Mouse (Mus musculus): ENCODE results near the gene Asgr1. TPM values are rescaled to one million over a fixed set of nuclear protein-coding genes. Genes with fewer than 3 reads are reported as not detected.

The Asgr1 gene
- polyA plus RNA-seq, 1 experiment from 2014 or later: 2.8 TPM

- 0 out of 2 replicates have a peak, but pooled peaks cover 3% of the 10 kb centered on the region for H3K27me3 ChIP-seq
- no peaks in the 10 kb centered on the region for H3K9me3 ChIP-seq
- H3K4me1 ChIP-seq (replicated peaks): no peaks in the 10 kb centered on the region
- no peak overlapping the region for H3K4me3 ChIP-seq
- H3K9ac ChIP-seq: no peak overlapping the region
- no peak for ATAC-seq (ENCODE audit: low FRiP score, low read depth)
- no peak overlapping the region for H3K27ac ChIP-seq (replicated peaks)
- H3K4me2 ChIP-seq: no peak overlapping the region
- WGBS: 92% methylated on average over 6 of the region's 6 CpGs
- H3K36me3 ChIP-seq: no peaks in the 10 kb centered on the region
Observed at GRCm38 (mm10) chr11:70075581-70075980, 21.7 kb downstream of the Asgr1 start.

- no peak overlapping the region for H3K27ac ChIP-seq (replicated peaks)
- 57% methylated on average over 3 of the region's 3 CpGs for WGBS
- ATAC-seq (ENCODE audit: low FRiP score, low read depth): no peak
- no peak overlapping the region for H3K4me3 ChIP-seq
- H3K27me3 ChIP-seq: 0 out of 2 replicates have a peak, but pooled peaks cover 3% of the 10 kb centered on the region
- H3K9me3 ChIP-seq: no peaks in the 10 kb centered on the region
- no peak overlapping the region for H3K4me2 ChIP-seq
- no peaks in the 10 kb centered on the region for H3K4me1 ChIP-seq (replicated peaks)
- H3K9ac ChIP-seq: no peak overlapping the region
- no peaks in the 10 kb centered on the region for H3K36me3 ChIP-seq
Observed at GRCm38 (mm10) chr11:70077441-70077840, 23.6 kb downstream of the Asgr1 start.

- Histone ChIP-seq H3K9me3 (no peaks in the 10 kb centered on the region), H3K9ac (no peak overlapping the region), H3K27ac (replicated peaks) (no peak overlapping the region), H3K4me1 (replicated peaks) (no peaks in the 10 kb centered on the region), H3K27me3 (0 out of 2 replicates have a peak, but pooled peaks cover 3% of the 10 kb centered on the region), H3K36me3 (no peaks in the 10 kb centered on the region), H3K4me3 (no peak overlapping the region), H3K4me2 (no peak overlapping the region)
- ATAC-seq (ENCODE audit: low FRiP score, low read depth): no peak
- WGBS: 69% methylated on average over 6 of the region's 6 CpGs
Observed at GRCm38 (mm10) chr11:70079175-70079574, 25.3 kb downstream of the Asgr1 start.

GRCm38 (mm10) chr11:70079928-70080327 is 26.0 kb downstream of the Asgr1 start:
- Histone ChIP-seq H3K4me3 (no peak overlapping the region), H3K9ac (no peak overlapping the region), H3K27me3 (0 out of 2 replicates have a peak, but pooled peaks cover 3% of the 10 kb centered on the region), H3K4me1 (replicated peaks) (no peaks in the 10 kb centered on the region), H3K36me3 (no peaks in the 10 kb centered on the region), H3K4me2 (no peak overlapping the region), H3K27ac (replicated peaks) (no peak overlapping the region), H3K9me3 (no peaks in the 10 kb centered on the region)
- ATAC-seq (ENCODE audit: low FRiP score, low read depth): no peak
- 72% methylated on average over 7 of the region's 7 CpGs for WGBS

GRCm38 (mm10) chr11:70080803-70081590 is 27.1 kb downstream of the Asgr1 start:
- 82% methylated on average over 15 of the region's 15 CpGs for WGBS
- H3K4me1 ChIP-seq (replicated peaks): no peaks in the 10 kb centered on the region
- no peak overlapping the region for H3K27ac ChIP-seq (replicated peaks)
- no peaks in the 10 kb centered on the region for H3K9me3 ChIP-seq
- no peaks in the 10 kb centered on the region for H3K36me3 ChIP-seq
- no peak for ATAC-seq (ENCODE audit: low FRiP score, low read depth)
- no peak overlapping the region for H3K4me2 ChIP-seq
- H3K27me3 ChIP-seq: 0 out of 2 replicates have a peak, but pooled peaks cover 3% of the 10 kb centered on the region
- no peak overlapping the region for H3K9ac ChIP-seq
- no peak overlapping the region for H3K4me3 ChIP-seq

- H3K4me2 ChIP-seq: no peak overlapping the region
- no peak for ATAC-seq (ENCODE audit: low FRiP score, low read depth)
- no peaks in the 10 kb centered on the region for H3K27me3 ChIP-seq
- no peaks in the 10 kb centered on the region for H3K36me3 ChIP-seq
- 85% methylated on average over 8 of the region's 8 CpGs for WGBS
- H3K9me3 ChIP-seq: no peaks in the 10 kb centered on the region
- H3K4me1 ChIP-seq (replicated peaks): no peaks in the 10 kb centered on the region
- H3K27ac ChIP-seq (replicated peaks): no peak overlapping the region
- no peak overlapping the region for H3K4me3 ChIP-seq
- H3K9ac ChIP-seq: no peak overlapping the region
Observed at GRCm38 (mm10) chr11:70084563-70084962, 30.7 kb downstream of the Asgr1 start.

- Histone ChIP-seq H3K27me3 (no peaks in the 10 kb centered on the region), H3K4me2 (no peak within 1 kb of the TSS), H3K4me1 (replicated peaks) (no peaks in the 10 kb centered on the region), H3K36me3 (no peaks in the 10 kb centered on the region), H3K9ac (no peak within 1 kb of the TSS), H3K4me3 (no peak within 1 kb of the TSS), H3K27ac (replicated peaks) (no peak within 1 kb of the TSS), H3K9me3 (no peaks in the 10 kb centered on the region)
- 80% methylated on average over 12 of the region's 12 CpGs for WGBS
- ATAC-seq (ENCODE audit: low FRiP score, low read depth): no peak
Observed at GRCm38 (mm10) chr11:70091986-70092783, 38.3 kb downstream of the Asgr1 start, which contains the start of gene Asgr2. Gene Asgr2, plus strand, starts transcription at chr11:70092644.

- 68% methylated on average over 11 of the region's 11 CpGs for WGBS
- no peak overlapping the region for H3K9ac ChIP-seq
- ATAC-seq (ENCODE audit: low FRiP score, low read depth): no peak
- H3K4me3 ChIP-seq: no peak overlapping the region
- H3K4me2 ChIP-seq: no peak overlapping the region
- H3K4me1 ChIP-seq (replicated peaks): no peaks in the 10 kb centered on the region
- H3K27me3 ChIP-seq: no peaks in the 10 kb centered on the region
- H3K36me3 ChIP-seq: no peaks in the 10 kb centered on the region
- no peak overlapping the region for H3K27ac ChIP-seq (replicated peaks)
- H3K9me3 ChIP-seq: no peaks in the 10 kb centered on the region
Observed at GRCm38 (mm10) chr11:70097396-70097795, 43.5 kb downstream of the Asgr1 start.

GRCm38 (mm10) chr11:70099102-70099501 is 45.2 kb downstream of the Asgr1 start:
- no peak for ATAC-seq (ENCODE audit: low FRiP score, low read depth)
- Histone ChIP-seq H3K4me1 (replicated peaks) (no peaks in the 10 kb centered on the region), H3K9ac (no peak overlapping the region), H3K4me2 (no peak overlapping the region), H3K27me3 (no peaks in the 10 kb centered on the region), H3K9me3 (no peaks in the 10 kb centered on the region), H3K36me3 (no peaks in the 10 kb centered on the region), H3K27ac (replicated peaks) (no peak overlapping the region), H3K4me3 (no peak overlapping the region)
- WGBS: 87% methylated on average over 2 of the region's 2 CpGs

- WGBS: 85% methylated on average over 2 of the region's 2 CpGs
- Histone ChIP-seq H3K4me1 (replicated peaks) (no peaks in the 10 kb centered on the region), H3K4me3 (no peak overlapping the region)
Observed at GRCm38 (mm10) chr11:70099809-70100208, 45.9 kb downstream of the Asgr1 start.

GRCm38 (mm10) chr11:70103701-70104315 is 49.9 kb downstream of the Asgr1 start:
- H3K27ac ChIP-seq (replicated peaks): no peak overlapping the region
- no peaks in the 10 kb centered on the region for H3K4me1 ChIP-seq (replicated peaks)
- H3K36me3 ChIP-seq: no peaks in the 10 kb centered on the region
- no peaks in the 10 kb centered on the region for H3K27me3 ChIP-seq
- WGBS: 84% methylated on average over 14 of the region's 14 CpGs
- ATAC-seq (ENCODE audit: low FRiP score, low read depth): no peak
- H3K4me2 ChIP-seq: no peak overlapping the region
- no peaks in the 10 kb centered on the region for H3K9me3 ChIP-seq
- H3K9ac ChIP-seq: no peak overlapping the region
- H3K4me3 ChIP-seq: no peak overlapping the region

More at GRCm38 (mm10) chr11:70099809-70100208, 45.9 kb downstream of the Asgr1 start:
- Histone ChIP-seq H3K36me3 (no peaks in the 10 kb centered on the region), H3K9ac (no peak overlapping the region), H3K4me2 (no peak overlapping the region), H3K27ac (replicated peaks) (no peak overlapping the region), H3K27me3 (no peaks in the 10 kb centered on the region), H3K9me3 (no peaks in the 10 kb centered on the region)
- no peak for ATAC-seq (ENCODE audit: low FRiP score, low read depth)

- H3K36me3 ChIP-seq: no peaks in the 10 kb centered on the region
- H3K4me2 ChIP-seq: no peak overlapping the region
- no peak overlapping the region for H3K4me3 ChIP-seq
- no peaks in the 10 kb centered on the region for H3K27me3 ChIP-seq
- H3K9ac ChIP-seq: no peak overlapping the region
- H3K27ac ChIP-seq (replicated peaks): no peak overlapping the region
- ATAC-seq (ENCODE audit: low FRiP score, low read depth): no peak
- H3K4me1 ChIP-seq (replicated peaks): no peaks in the 10 kb centered on the region
- H3K9me3 ChIP-seq: no peaks in the 10 kb centered on the region
- 77% methylated on average over 8 of the region's 8 CpGs for WGBS
Observed at GRCm38 (mm10) chr11:70107085-70107484, 53.2 kb downstream of the Asgr1 start.
